Mouse (Mus musculus) intestine, embryonic 14.5 days (tissue): Measurements from ENCODE around the gene Catip. TPM values are rescaled to one million over a fixed set of nuclear protein-coding genes. Genes with fewer than 3 reads are reported as not detected.

ENCODE experiments used
- ATAC-seq: fragments of 200-750 bp; cut with Nextera tagmentation; replicated peaks from 2 replicates; pipeline ENCODE4 v1.8.0; 2017; ENCODE audit warnings: low read depth, moderate number of reproducible peaks, moderate TSS enrichment, moderate library complexity; ENCODE audit not compliant: low FRiP score, low TSS enrichment
- DNase-seq: peaks from one replicate; pipeline ENCODE4 v3.0.0-alpha.2; 2018; ENCODE audit warnings: low spot score
- H3K27ac ChIP-seq: fragments of 300-500 bp; sonication (generic); 2 replicates; pipeline ENCODE4 v1.5.1; 2014; ENCODE audit warnings: low read depth, mild to moderate bottlenecking, control low read depth
- H3K27me3 ChIP-seq: fragments of 300-500 bp; sonication (generic); replicated peaks from 2 replicates; pipeline ENCODE4 v1.6.1; 2014; ENCODE audit warnings: low read length, control low read depth; ENCODE audit not compliant: control insufficient read depth, insufficient read depth
- H3K36me3 ChIP-seq: fragments of 300-500 bp; sonication (generic); 2 replicates; pipeline ENCODE4 v1.6.1; 2014; ENCODE audit warnings: low read length, control low read depth; ENCODE audit not compliant: control insufficient read depth, insufficient read depth
- H3K4me1 ChIP-seq: fragments of 300-500 bp; sonication (generic); replicated peaks from 2 replicates; pipeline ENCODE4 v1.6.1; 2014; ENCODE audit warnings: low read length, control low read depth, mixed read lengths; ENCODE audit not compliant: control insufficient read depth, insufficient read depth
- H3K4me2 ChIP-seq: fragments of 300-500 bp; sonication (generic); 2 replicates; pipeline ENCODE4 v1.6.1; 2014; ENCODE audit warnings: low read length
- H3K4me3 ChIP-seq: fragments of 300-500 bp; sonication (generic); 2 replicates; pipeline ENCODE4 v1.5.1; 2014; ENCODE audit warnings: low read depth, low read length, control low read depth, mixed read lengths
- H3K9ac ChIP-seq: fragments of 300-500 bp; sonication (generic); 2 replicates; pipeline ENCODE4 v1.6.1; 2014; ENCODE audit warnings: mild to moderate bottlenecking, low read length
- H3K9me3 ChIP-seq: fragments of 300-500 bp; sonication (generic); 2 replicates; pipeline ENCODE4 v1.6.1; 2016; ENCODE audit warnings: low read length, control low read depth; ENCODE audit not compliant: control insufficient read depth
- WGBS: fragments of 180-500 bp; shearing (Covaris S2); extraction: QIAGEN DNeasy Blood & Tissue Kit; methylation state at CpG from one replicate; pipeline ENCODE4 v1.1.7; 2014; 5-methylcytosine and 5-hydroxymethylcytosine counted together
- polyA plus RNA-seq: library from polyadenylated mRNA; unstranded; fragments of >200 nt; fragmentation: Nextera tagmentation; extraction: Ambion mirVana; gene quantifications from 2 replicates; pipeline ENCODE4 v1.2.1, GENCODE M21; 2014

Catip gene
- polyA plus RNA-seq, 1 experiment from 2014 or later = 0.60 TPM

- H3K36me3 ChIP-seq = peaks cover 22% of the 10 kb centered on the region
- H3K27me3 ChIP-seq = no peaks in the 10 kb centered on the region
- peak overlapping the region; percentile 99 for H3K9ac ChIP-seq
- ATAC-seq (no peak), DNase-seq (peak; percentile 82)
- WGBS = 6% methylated on average over 21 of the region's 21 CpGs
- peak overlapping the region; percentile 97 for H3K4me2 ChIP-seq
- H3K27ac ChIP-seq = peak overlapping the region; percentile 99
- peaks cover 27% of the 10 kb centered on the region for H3K4me1 ChIP-seq
- peak overlapping the region; percentile 85 for H3K4me3 ChIP-seq
- H3K9me3 ChIP-seq = no peaks in the 10 kb centered on the region
Measured at GRCm38 (mm10) chr1:74390287-74390906, 28.5 kb downstream of the Catip start.

- Histone ChIP-seq H3K27me3 (no peaks in the 10 kb centered on the region), H3K27ac (peak within 1 kb of the TSS; percentile 99), H3K9me3 (no peaks in the 10 kb centered on the region), H3K9ac (peak within 1 kb of the TSS; percentile 99), H3K36me3 (peaks cover 22% of the 10 kb centered on the region), H3K4me3 (peak within 1 kb of the TSS; percentile 85), H3K4me1 (peaks cover 27% of the 10 kb centered on the region), H3K4me2 (peak within 1 kb of the TSS; percentile 97)
- ATAC-seq (peak; percentile 72), DNase-seq (peak; percentile 96)
- 4% methylated on average over 50 of the region's 51 CpGs for WGBS
Measured at GRCm38 (mm10) chr1:74390924-74391748, 29.2 kb downstream of the Catip start, which contains the start of gene Ctdsp1. Ctdsp1 (plus strand) TSS chr1:74391509.

- H3K9ac ChIP-seq = peak overlapping the region; percentile 99
- H3K27me3 ChIP-seq = no peaks in the 10 kb centered on the region
- peak overlapping the region; percentile 85 for H3K4me3 ChIP-seq
- 1% methylated on average over 44 of the region's 63 CpGs for WGBS
- DNase-seq = peak; percentile 83
- H3K4me1 ChIP-seq = peaks cover 27% of the 10 kb centered on the region
- ATAC-seq = peak; percentile 38
- H3K36me3 ChIP-seq = peaks cover 22% of the 10 kb centered on the region
- no peaks in the 10 kb centered on the region for H3K9me3 ChIP-seq
- H3K27ac ChIP-seq = peak overlapping the region; percentile 99
- H3K4me2 ChIP-seq = peak overlapping the region; percentile 97
Measured at GRCm38 (mm10) chr1:74391844-74392441, 30.0 kb downstream of the Catip start.

- H3K27me3 ChIP-seq = no peaks in the 10 kb centered on the region
- DNase-seq (no peak), ATAC-seq (peak; percentile 22)
- no peaks in the 10 kb centered on the region for H3K9me3 ChIP-seq
- H3K4me3 ChIP-seq = peak overlapping the region; percentile 85
- H3K9ac ChIP-seq = peak overlapping the region; percentile 99
- H3K36me3 ChIP-seq = peaks cover 22% of the 10 kb centered on the region
- peaks cover 24% of the 10 kb centered on the region for H3K4me1 ChIP-seq
- peak overlapping the region; percentile 99 for H3K27ac ChIP-seq
- WGBS = 1% methylated on average over 16 of the region's 16 CpGs
- peak overlapping the region; percentile 97 for H3K4me2 ChIP-seq
Measured at GRCm38 (mm10) chr1:74392446-74392994, 30.6 kb downstream of the Catip start.

GRCm38 (mm10) chr1:74393010-74393409, 31.1 kb downstream of the Catip start:
- H3K9ac ChIP-seq = peak overlapping the region; percentile 99
- DNase-seq (no peak), ATAC-seq (no peak)
- peaks cover 27% of the 10 kb centered on the region for H3K4me1 ChIP-seq
- H3K4me3 ChIP-seq = peak overlapping the region; percentile 85
- H3K9me3 ChIP-seq = no peaks in the 10 kb centered on the region
- H3K27ac ChIP-seq = peak overlapping the region; percentile 99; the same call in 1 of the 2 replicates
- H3K36me3 ChIP-seq = peaks cover 22% of the 10 kb centered on the region
- H3K4me2 ChIP-seq = peak overlapping the region; percentile 97
- H3K27me3 ChIP-seq = no peaks in the 10 kb centered on the region
- WGBS = 39% methylated on average over 7 of the region's 7 CpGs

GRCm38 (mm10) chr1:74393697-74394096, 31.8 kb downstream of the Catip start:
- DNase-seq = no peak
- Histone ChIP-seq H3K27ac (no peak overlapping the region), H3K36me3 (peaks cover 22% of the 10 kb centered on the region), H3K9me3 (no peaks in the 10 kb centered on the region), H3K9ac (no peak overlapping the region; the same call in 1 of the 2 replicates), H3K4me2 (0 out of 2 replicates have a peak overlapping the region, but pooled peaks have one; percentile 97), H3K4me3 (no peak overlapping the region), H3K27me3 (no peaks in the 10 kb centered on the region), H3K4me1 (peaks cover 27% of the 10 kb centered on the region)
- no peak for ATAC-seq
- 80% methylated on average over 9 of the region's 9 CpGs for WGBS

- no peaks in the 10 kb centered on the region for H3K9me3 ChIP-seq
- H3K27me3 ChIP-seq = no peaks in the 10 kb centered on the region
- no peak overlapping the region for H3K27ac ChIP-seq
- no peak overlapping the region for H3K4me2 ChIP-seq
- H3K36me3 ChIP-seq = peaks cover 22% of the 10 kb centered on the region
- ATAC-seq = no peak
- H3K9ac ChIP-seq = no peak overlapping the region
- 92% methylated on average over 9 of the region's 9 CpGs for WGBS
- DNase-seq = no peak
- H3K4me1 ChIP-seq = peaks cover 27% of the 10 kb centered on the region
- no peak overlapping the region for H3K4me3 ChIP-seq
Measured at GRCm38 (mm10) chr1:74394311-74394710, 32.4 kb downstream of the Catip start.

- H3K4me1 ChIP-seq = peaks cover 23% of the 10 kb centered on the region
- peaks cover 22% of the 10 kb centered on the region for H3K36me3 ChIP-seq
- DNase-seq (no peak), ATAC-seq (no peak)
- H3K9me3 ChIP-seq = no peaks in the 10 kb centered on the region
- WGBS = 94% methylated on average over 15 of the region's 15 CpGs
- H3K27me3 ChIP-seq = no peaks in the 10 kb centered on the region
- H3K4me2 ChIP-seq = no peak overlapping the region
- H3K4me3 ChIP-seq = no peak overlapping the region
- H3K9ac ChIP-seq = no peak overlapping the region
- H3K27ac ChIP-seq = no peak overlapping the region
Measured at GRCm38 (mm10) chr1:74394858-74395257, 33.0 kb downstream of the Catip start.
